Mouse (Mus musculus) midbrain, postnatal 0 days (tissue): ENCODE measurements around the gene Ess2. TPM values are rescaled to one million over a fixed set of nuclear protein-coding genes. Genes with fewer than 3 reads are reported as not detected.

Experiments used
- ATAC-seq: fragments of 200-750 bp; cut with Nextera tagmentation; 2 replicates; pipeline ENCODE4 v1.8.0; 2017; ENCODE audit warnings: moderate number of reproducible peaks, mild to moderate bottlenecking, moderate TSS enrichment, moderate library complexity; ENCODE audit not compliant: low FRiP score
- DNase-seq: peaks from one replicate; pipeline ENCODE4 v3.0.0-alpha.2; 2015; ENCODE audit warnings: low spot score
- H3K27ac ChIP-seq: fragments of 300-500 bp; sonication (generic); 2 replicates; pipeline ENCODE4 v1.5.1; 2014; ENCODE audit warnings: low read depth, mild to moderate bottlenecking, low read length, mixed read lengths
- H3K27me3 ChIP-seq: fragments of 300-500 bp; sonication (generic); 2 replicates; pipeline ENCODE4 v1.6.1; 2014; ENCODE audit warnings: low read length, control low read depth, mixed read lengths; ENCODE audit not compliant: insufficient read depth
- H3K36me3 ChIP-seq: fragments of 300-500 bp; sonication (generic); 2 replicates; pipeline ENCODE4 v1.6.1; 2014; ENCODE audit warnings: low read length, control low read depth, mixed read lengths; ENCODE audit not compliant: insufficient read depth
- H3K4me1 ChIP-seq: fragments of 300-500 bp; sonication (generic); 2 replicates; pipeline ENCODE4 v1.6.1; 2014; ENCODE audit warnings: mild to moderate bottlenecking, control low read depth, antibody characterized with exemption, low read length, mixed read lengths; ENCODE audit not compliant: insufficient read depth
- H3K4me2 ChIP-seq: fragments of 300-500 bp; sonication (generic); 2 replicates; pipeline ENCODE4 v1.6.1; 2014; ENCODE audit warnings: low read depth, mild to moderate bottlenecking, low read length, mixed read lengths; ENCODE audit not compliant: poor library complexity, severe bottlenecking
- H3K4me3 ChIP-seq: fragments of 300-500 bp; sonication (generic); 2 replicates; pipeline ENCODE4 v1.5.1; 2014; ENCODE audit warnings: low read depth, mild to moderate bottlenecking, low read length, moderate library complexity
- H3K9ac ChIP-seq: fragments of 300-500 bp; sonication (generic); replicated peaks from 2 replicates; pipeline ENCODE4 v1.6.1; 2014; ENCODE audit warnings: mild to moderate bottlenecking, low read length, moderate library complexity, mixed read lengths; ENCODE audit not compliant: poor library complexity, severe bottlenecking
- H3K9me3 ChIP-seq: fragments of 300-500 bp; sonication (generic); 2 replicates; pipeline ENCODE4 v1.6.1; 2016; ENCODE audit warnings: low read length, control low read depth
- CTCF ChIP-seq: IDR thresholded peaks from 2 replicates; pipeline ENCODE4 v1.5.1; 2016; ENCODE audit warnings: antibody characterized with exemption, mild to moderate bottlenecking
- WGBS: fragments of 180-500 bp; shearing (Covaris S2); extraction: QIAGEN DNeasy Blood & Tissue Kit; methylation state at CpG from one replicate; pipeline ENCODE4 v1.1.7; 2014; 5-methylcytosine and 5-hydroxymethylcytosine counted together
- polyA plus RNA-seq: library from polyadenylated mRNA; unstranded; fragments of >200 nt; fragmentation: Nextera tagmentation; extraction: Ambion mirVana; gene quantifications from 2 replicates; pipeline ENCODE4 v1.2.1, GENCODE M21; 2015
- total RNA-seq: library from RNA; depleted of rRNA; stranded (reverse); fragments of >200 nt; gene quantifications from 2 replicates; pipeline ENCODE4 v1.2.3, GENCODE M21; 2014

Gene Ess2
- total and polyA plus RNA-seq, 2 experiments from 2014 or later, result 40.4 to 41.3 TPM

DNA sequence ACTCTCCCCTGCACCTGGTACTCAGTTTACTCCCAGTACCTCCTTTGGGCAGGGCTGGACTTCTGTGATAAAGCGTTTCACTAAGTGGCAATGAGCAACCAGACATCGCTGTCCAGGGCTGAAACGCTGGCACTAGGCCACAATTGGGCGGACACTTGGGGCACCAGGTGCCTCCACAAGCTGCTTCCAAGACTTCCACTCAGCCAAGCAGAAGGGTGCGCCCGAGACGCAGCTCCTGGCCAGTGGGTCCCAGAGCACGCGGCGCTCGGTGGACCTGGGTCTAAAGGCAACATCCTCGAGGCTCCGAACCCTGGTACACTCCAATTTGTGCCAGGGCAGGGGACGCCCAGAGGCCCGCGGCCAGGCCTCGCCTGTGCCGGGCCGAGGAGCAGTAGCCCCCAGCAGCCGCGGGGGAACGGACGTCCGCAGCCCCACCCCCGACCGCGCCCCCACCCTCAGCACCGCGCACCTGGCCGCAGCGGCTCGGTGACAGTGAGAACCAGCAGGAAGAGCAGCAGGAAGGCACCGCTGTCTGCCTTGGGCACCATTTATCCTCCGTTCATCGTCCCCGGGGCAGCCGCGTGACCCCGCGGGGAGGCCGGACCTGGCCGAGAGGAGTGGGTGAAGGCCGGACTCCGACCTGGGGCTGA is 20.1 kb downstream of the Ess2 start:
- Histone ChIP-seq H3K27ac (peak overlapping the region; percentile 98), H3K9ac (peak overlapping the region; percentile 99), H3K9me3 (no peaks in the 10 kb centered on the region), H3K4me3 (peak overlapping the region; percentile 99), H3K4me2 (peak overlapping the region; percentile 84), H3K36me3 (no peaks in the 10 kb centered on the region), H3K27me3 (no peaks in the 10 kb centered on the region), H3K4me1 (peaks cover 10% of the 10 kb centered on the region; the same call in 1 of the 2 replicates)
- under 1% methylated on average over 43 of the region's 44 CpGs for WGBS
- peak; percentile 86 for DNase-seq
- no peak for TF ChIP-seq CTCF
- ATAC-seq, result peak; percentile 57

DNA sequence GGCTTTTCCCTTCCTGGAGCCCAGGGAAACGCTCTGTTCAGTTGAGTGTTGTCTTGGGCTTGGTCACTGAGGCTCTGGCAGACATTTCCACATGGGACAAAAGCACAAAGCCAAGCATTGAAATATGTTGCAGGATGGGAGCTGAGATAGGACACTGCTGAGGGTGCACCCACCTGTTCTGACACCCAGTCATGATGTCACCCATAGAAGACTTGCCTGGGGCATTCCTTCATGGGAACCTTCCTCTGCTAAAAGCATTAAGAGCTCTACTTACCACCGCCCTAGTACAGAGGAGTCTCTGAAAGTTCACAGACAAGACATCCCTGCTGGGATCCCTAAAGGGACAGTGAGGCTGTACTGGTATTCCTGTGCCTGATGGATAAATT is 20.8 kb downstream of the Ess2 start:
- Histone ChIP-seq H3K4me2 (peak overlapping the region; percentile 84), H3K4me3 (peak overlapping the region; percentile 99), H3K27ac (0 out of 2 replicates have a peak overlapping the region, but pooled peaks have one; percentile 98), H3K9ac (peak overlapping the region; percentile 99), H3K4me1 (peaks cover 10% of the 10 kb centered on the region; the same call in 1 of the 2 replicates), H3K36me3 (no peaks in the 10 kb centered on the region), H3K9me3 (no peaks in the 10 kb centered on the region), H3K27me3 (no peaks in the 10 kb centered on the region)
- whole genome bisulfite sequencing, result 35% methylated on average over 2 of the region's 2 CpGs
- TF ChIP-seq CTCF, result no peak
- no peak for DNase-seq
- ATAC-seq, result no peak

DNA sequence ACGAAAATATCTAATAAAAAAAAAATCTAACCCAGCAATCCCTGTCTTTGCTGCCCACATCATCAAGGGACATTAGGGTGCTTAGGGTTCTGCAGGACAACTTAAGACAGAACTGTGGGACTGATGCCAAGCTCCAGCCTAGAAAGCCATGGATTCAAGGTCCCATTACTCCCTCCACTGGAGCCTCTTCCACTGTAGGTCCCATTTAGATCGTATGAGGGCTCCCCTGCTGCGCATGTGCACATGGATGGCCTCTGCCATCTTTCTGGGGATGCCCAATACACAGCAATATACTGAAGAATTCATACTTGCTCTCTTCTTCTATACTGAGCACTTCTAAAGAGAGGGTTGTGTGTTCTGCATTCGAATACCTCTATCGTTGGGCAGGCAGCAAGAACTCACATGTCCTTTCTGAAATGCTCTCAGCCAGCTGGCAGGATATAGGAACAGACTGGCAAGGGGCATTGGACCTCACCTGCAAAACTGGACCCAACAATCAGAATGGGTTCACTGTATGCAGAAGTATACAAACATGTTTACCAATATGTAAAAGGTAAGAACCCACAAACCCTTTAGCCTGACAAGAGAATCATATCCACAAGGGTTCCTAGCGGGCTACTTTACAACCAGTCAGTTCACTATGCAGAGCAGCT is 21.3 kb downstream of the Ess2 start:
- Histone ChIP-seq H3K9ac (peak overlapping the region; percentile 99), H3K27me3 (no peaks in the 10 kb centered on the region), H3K27ac (no peak overlapping the region), H3K4me1 (peaks cover 14% of the 10 kb centered on the region; the same call in 1 of the 2 replicates), H3K4me3 (peak overlapping the region; percentile 99), H3K9me3 (no peaks in the 10 kb centered on the region), H3K4me2 (peak overlapping the region; percentile 84), H3K36me3 (no peaks in the 10 kb centered on the region)
- DNase-seq (no peak), ATAC-seq (no peak)
- no peak for TF ChIP-seq CTCF
- WGBS, result 79% methylated on average over 6 of the region's 6 CpGs

DNA sequence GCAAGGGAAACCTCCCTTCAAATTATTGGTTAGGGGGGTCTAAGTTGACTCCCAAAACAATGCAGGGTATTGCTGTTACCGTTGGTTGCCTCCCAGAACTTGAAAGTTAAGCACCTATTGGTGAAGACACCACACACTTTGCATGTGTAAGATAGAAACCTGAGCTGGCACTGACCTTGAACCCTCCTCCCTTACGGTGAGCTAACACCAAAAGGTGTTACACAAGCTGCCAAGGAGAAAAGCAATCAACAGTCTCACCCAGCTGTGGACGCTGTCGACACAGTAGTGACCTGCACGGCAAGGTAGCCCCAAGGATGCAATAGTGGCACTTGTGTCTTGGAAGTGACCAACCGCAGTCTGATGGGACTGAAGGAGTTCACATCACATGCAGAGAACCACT is 27.0 kb downstream of the Ess2 start:
- 91% methylated on average over 6 of the region's 6 CpGs for WGBS
- Histone ChIP-seq H3K9me3 (no peaks in the 10 kb centered on the region), H3K36me3 (0 out of 2 replicates have a peak, but pooled peaks cover 5% of the 10 kb centered on the region), H3K27ac (no peak overlapping the region), H3K4me1 (peaks cover 4% of the 10 kb centered on the region; the same call in 1 of the 2 replicates), H3K27me3 (no peaks in the 10 kb centered on the region), H3K4me3 (no peak overlapping the region), H3K4me2 (no peak overlapping the region), H3K9ac (no peak overlapping the region)
- TF ChIP-seq CTCF, result no peak
- no peak for ATAC-seq
- no peak for DNase-seq

DNA sequence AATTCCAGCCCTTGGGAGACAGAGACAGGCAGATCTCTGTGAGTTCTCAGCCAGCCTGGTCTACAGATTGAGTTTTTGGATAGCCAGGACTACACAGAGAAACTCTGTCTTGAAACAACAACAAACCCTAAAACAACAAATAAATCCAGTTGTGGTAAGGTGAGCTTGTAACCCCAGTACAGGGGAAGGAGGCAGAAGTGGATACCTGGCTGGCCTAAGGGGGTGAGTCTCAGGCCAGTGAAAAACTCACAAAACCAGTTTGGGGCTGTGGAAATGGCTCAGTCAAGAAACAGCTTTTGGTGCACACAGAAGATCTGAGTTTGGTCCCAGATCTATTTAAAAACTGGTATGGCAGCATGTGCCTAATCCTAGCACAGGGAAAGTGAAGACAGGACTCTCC is 29.0 kb downstream of the Ess2 start:
- Histone ChIP-seq H3K9me3 (no peaks in the 10 kb centered on the region), H3K4me2 (no peak overlapping the region), H3K4me3 (no peak overlapping the region), H3K4me1 (peaks cover 4% of the 10 kb centered on the region; the same call in 1 of the 2 replicates), H3K9ac (no peak overlapping the region), H3K36me3 (0 out of 2 replicates have a peak, but pooled peaks cover 5% of the 10 kb centered on the region), H3K27ac (no peak overlapping the region), H3K27me3 (no peaks in the 10 kb centered on the region)
- no peak for DNase-seq
- no peak for ATAC-seq
- TF ChIP-seq CTCF, result no peak

DNA sequence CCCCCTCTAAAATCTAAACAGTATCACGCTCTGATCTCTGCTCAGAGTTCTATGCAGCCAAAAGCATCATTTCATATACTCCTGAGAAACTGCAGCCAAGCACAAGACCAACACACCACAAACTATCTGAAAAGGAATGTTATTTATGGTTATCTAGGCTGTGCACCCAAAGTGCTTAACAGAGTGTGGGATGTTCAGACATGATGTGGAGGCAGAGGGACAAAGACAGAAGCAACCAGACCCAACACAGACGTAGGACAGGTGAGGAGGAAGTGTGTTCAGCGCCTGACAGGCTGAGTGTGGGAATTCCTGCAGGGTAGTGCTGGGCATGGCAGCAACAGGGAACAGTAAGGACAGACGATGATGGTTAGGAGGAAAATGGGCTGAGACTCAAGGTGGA is 31.6 kb downstream of the Ess2 start:
- Histone ChIP-seq H3K27ac (no peak overlapping the region), H3K27me3 (no peaks in the 10 kb centered on the region), H3K9ac (no peak overlapping the region), H3K4me1 (no peaks in the 10 kb centered on the region), H3K9me3 (no peaks in the 10 kb centered on the region), H3K36me3 (0 out of 2 replicates have a peak, but pooled peaks cover 5% of the 10 kb centered on the region), H3K4me3 (no peak overlapping the region), H3K4me2 (no peak overlapping the region)
- WGBS, result 92% methylated on average over 4 of the region's 4 CpGs
- ATAC-seq (no peak), DNase-seq (no peak)
- TF ChIP-seq CTCF, result no peak
